Mouse (Mus musculus): ENCODE measurements at regions not wholly inside any gene's neighbourhood (a gene's known extent, or its start where the extent isn't known, plus 50 kb on each side); places are given as distances from the start of the nearest gene placed in this dataset.
"Not testable (repeated sequence)": the region's sequence is repeated elsewhere in the genome, so short reads cannot be mapped to it uniquely, and the experiment has no call there.

- CTCF ChIA-PET, result not testable (repeated sequence)
These were observed 971.2 kb downstream of the Agbl1 start for GRCm38 (mm10) chr7:77200903-77201302.

- CTCF ChIA-PET, result no interaction called here
These were observed 975.9 kb downstream of the Agbl1 start for GRCm38 (mm10) chr7:77205604-77206003.

GRCm38 (mm10) chr7:77249391-77249790 lies 1019.7 kb downstream of the Agbl1 start:
- CTCF ChIA-PET, result no interaction called here

GRCm38 (mm10) chr7:77287657-77288056 lies 1058.0 kb downstream of the Agbl1 start:
- CTCF ChIA-PET, result no interaction called here

- CTCF ChIA-PET, result no interaction called here
These were observed 1065.4 kb downstream of the Agbl1 start for GRCm38 (mm10) chr7:77294984-77295642.

- CTCF ChIA-PET, result no interaction called here
These were observed 1073.5 kb downstream of the Agbl1 start for GRCm38 (mm10) chr7:77303227-77303626.

- CTCF ChIA-PET, result no interaction called here
These were observed 1074.2 kb downstream of the Agbl1 start for GRCm38 (mm10) chr7:77303935-77304334.

- CTCF ChIA-PET, result no interaction called here
These were observed 1075.8 kb downstream of the Agbl1 start for GRCm38 (mm10) chr7:77305471-77305870.

GRCm38 (mm10) chr7:77311661-77312060 lies 1082.0 kb downstream of the Agbl1 start:
- CTCF ChIA-PET, result no interaction called here

- CTCF ChIA-PET, result no interaction called here
These were observed 1095.5 kb downstream of the Agbl1 start for GRCm38 (mm10) chr7:77325140-77325539.

GRCm38 (mm10) chr7:77326836-77327235 lies 1097.1 kb downstream of the Agbl1 start:
- CTCF ChIA-PET, result no interaction called here

- CTCF ChIA-PET, result no interaction called here
These were observed 1097.8 kb downstream of the Agbl1 start for GRCm38 (mm10) chr7:77327516-77327915.

- CTCF ChIA-PET, result interaction anchor here (0.6 kb wide), 1 partner anchor 326 kb away, joined by 6 read pairs; no protein-coding TSS in a partner anchor
These were observed 1108.9 kb downstream of the Agbl1 start for GRCm38 (mm10) chr7:77338630-77339029.
